Mouse (Mus musculus): Measurements from ENCODE around the gene Phkb.
"Not testable (repeated sequence)": the region's sequence is repeated elsewhere in the genome, so short reads cannot be mapped to it uniquely, and the experiment has no call there.

Phkb gene

DNA sequence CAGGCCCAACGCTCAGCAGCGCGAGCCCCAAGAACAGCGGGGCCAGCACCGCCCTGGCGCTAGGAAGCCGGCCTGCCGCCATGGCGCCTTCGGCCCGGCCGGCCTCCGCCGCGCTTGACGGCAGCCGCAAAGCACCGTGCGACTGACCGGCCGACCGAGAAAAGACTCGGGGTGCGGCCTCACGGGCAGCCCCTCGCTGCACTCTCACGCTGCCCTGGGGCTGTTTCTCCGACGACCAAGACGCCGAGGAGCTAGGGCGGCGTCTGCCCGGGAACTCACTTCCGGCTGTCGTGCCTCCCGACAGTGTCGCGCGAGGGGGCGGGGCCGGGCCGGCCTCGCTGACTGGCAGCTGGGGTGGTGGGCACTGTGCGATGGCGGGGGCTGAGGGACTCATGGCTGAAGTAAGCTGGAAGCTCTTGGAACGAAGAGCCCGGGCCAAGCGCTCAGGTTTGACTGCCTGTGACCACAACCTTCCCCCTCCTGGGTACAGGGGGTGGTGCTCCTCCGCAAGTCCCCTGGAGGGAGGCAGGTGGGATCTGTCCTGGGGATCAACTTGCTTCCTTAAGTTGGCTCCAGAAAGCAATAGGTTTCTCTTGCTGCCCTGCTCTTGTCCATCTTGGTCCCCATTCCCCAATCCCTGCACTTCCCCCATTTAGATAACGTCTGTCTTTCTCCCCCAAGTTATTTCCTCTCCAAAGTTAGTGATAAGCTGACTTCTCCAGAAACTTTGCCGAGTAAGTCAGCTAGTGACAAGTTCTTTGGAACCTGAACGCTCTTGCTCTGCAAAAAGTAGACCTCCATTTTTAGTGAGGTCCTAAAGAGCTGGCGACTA lies at the start of gene Phkb, which contains the start of gene Itfg1:
TSS of gene Phkb (plus strand) at position 303 of the 832 bp plus-strand sequence.
TSS of gene Itfg1 (minus strand) at position 265 of the 832 bp plus-strand sequence.
- peak; percentile 97 for DNase-seq

DNA sequence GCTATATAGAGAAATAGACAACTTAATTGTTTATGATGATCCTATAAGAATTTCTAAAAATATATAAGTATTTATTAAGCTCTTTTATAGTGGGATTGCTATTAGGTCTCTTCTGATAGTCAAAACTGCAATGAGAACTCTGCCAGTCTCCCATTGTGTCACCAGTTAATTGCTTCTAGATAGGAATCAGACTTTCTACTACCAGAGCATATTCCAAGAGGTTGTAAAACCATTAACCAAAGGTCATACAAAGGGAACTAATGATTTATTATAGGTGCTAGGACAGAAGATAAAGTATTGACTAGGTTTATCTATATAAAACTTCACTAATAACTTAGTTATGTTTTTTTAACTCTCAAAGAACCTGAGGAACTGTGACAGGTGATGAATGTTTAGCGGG lies 44.4 kb upstream of the Phkb start:
- not testable (repeated sequence) for DNase-seq

DNA sequence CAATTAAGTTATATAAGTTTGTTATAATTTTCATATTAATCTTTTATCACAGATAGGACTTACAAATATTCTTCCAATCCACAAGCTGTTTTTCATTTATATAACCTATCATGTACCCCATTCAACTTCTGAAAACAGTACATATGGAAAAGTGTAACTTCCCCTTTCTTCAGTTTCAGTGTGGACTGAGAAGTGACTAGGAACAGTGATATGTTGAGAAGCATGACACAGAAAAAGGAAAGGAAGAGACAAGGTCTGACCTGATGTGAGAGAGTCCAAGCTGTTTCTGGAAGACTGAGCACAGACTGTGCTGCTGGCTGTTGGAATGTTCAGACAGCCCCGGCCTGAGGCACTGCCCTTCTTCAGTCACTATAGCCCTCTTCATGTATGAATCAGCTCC lies 40.6 kb upstream of the Phkb start:
- DNase-seq = no peak

DNA sequence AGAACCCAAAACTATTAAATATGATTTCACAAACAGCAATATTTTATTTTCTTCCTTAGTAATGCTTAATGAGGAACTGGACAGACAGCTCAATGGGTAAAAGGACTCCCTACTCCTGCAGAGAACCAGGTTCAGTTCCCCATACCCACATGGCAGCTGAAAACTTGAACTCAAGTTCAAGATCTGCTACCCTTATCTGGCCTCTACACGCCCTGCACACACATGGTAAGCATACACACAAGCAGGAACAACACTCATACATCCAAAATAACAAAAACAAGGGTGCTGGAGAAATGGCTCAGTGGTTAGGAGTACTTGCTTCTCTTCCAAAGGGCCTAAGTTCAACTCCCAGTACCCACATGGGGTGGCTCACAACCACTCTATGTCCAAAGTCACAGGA lies 39.4 kb upstream of the Phkb start:
- DNase-seq = no peak

DNA sequence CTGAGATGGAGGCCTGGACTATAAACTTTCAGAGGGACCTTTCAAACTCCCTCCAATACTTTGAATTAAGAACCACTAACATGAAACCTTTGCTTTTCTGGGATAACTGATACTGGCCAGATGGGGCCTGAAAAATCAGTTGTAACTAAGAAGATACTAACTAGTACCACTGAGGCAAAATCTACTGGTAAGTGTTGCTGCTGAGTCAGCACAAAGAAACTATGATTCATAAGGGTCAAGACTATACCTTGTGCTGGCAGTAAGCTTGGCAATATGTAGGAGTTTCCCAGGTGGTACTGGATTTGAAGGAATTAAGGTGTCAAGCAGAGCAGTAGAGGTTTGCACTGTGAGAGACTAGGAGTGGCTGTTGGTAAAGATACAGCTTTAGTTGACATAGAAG lies 27.1 kb upstream of the Phkb start:
- no peak for DNase-seq

DNA sequence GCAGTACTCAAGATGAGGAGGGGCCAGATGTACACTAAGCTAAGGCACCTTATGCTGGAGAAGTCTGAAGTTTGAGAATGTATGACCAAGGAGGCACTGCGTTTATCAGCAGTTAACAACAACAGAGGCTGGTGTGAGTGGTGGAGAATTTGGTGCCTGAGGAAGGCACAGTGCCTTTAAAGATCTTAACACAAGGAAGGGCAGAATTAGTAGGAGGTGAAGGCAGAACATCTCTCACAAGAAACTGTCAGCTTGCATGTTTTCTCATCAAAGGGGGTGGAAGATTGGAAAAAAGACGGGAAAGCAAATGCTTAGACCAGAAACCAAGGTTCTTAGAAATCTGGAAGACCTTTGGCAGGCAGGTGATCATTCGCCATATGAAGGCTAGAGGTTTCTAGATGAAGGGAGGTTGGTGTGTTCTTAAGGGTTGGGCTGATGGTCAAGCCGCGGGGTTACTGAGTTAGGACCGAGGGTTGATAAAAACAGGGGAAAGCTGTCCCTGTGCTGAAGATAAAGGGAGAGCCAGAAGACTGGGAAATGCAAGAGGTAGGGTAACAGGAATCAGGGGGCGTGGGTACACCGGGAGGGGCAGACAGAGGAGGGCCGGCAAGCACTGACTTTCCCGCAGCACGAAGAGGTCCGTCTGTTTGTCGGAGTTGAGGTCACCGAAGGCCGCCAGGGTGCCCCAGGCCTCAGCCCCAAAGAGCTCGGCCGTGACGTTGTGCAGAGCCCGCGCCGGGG lies 673 bp upstream of the Phkb start:
- no peak for DNase-seq

DNA sequence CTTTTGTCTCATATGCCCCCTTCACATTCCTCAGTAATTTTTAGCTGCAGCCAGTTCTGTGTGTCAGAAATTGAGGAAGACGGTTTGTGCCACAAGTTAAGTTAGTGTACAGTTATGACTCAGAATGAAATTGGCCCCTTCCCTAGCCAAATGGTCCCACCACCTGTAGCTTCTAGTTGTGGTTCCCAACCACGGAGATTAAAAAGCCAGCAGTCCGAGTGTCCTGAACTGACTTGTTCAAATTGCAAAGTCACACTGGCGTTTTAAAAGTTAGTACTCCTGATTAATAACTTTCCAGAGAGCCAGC lies 683 bp downstream of the Phkb start:
- DNase-seq = peak; percentile 20 to 33

DNA sequence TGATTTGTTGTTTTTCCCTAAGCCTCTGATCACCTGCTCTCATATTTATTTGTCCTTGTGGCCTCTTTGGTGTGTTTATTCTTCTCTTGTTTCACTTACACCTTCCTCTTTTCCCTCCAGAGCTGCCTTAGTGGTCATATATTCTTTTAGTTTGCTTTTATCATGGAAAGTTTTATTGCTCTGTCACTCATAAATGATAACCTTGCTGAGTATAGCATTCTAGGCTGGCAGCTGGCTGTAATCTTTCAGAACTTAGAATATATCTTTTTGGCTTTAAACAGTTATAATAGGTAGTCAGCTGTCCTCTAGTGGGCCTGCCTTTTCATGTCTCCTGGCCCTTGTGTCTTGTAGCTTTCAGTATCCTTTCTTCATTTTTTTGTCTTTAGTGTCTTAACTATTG lies 5.1 kb downstream of the Phkb start:
- no peak for DNase-seq

DNA sequence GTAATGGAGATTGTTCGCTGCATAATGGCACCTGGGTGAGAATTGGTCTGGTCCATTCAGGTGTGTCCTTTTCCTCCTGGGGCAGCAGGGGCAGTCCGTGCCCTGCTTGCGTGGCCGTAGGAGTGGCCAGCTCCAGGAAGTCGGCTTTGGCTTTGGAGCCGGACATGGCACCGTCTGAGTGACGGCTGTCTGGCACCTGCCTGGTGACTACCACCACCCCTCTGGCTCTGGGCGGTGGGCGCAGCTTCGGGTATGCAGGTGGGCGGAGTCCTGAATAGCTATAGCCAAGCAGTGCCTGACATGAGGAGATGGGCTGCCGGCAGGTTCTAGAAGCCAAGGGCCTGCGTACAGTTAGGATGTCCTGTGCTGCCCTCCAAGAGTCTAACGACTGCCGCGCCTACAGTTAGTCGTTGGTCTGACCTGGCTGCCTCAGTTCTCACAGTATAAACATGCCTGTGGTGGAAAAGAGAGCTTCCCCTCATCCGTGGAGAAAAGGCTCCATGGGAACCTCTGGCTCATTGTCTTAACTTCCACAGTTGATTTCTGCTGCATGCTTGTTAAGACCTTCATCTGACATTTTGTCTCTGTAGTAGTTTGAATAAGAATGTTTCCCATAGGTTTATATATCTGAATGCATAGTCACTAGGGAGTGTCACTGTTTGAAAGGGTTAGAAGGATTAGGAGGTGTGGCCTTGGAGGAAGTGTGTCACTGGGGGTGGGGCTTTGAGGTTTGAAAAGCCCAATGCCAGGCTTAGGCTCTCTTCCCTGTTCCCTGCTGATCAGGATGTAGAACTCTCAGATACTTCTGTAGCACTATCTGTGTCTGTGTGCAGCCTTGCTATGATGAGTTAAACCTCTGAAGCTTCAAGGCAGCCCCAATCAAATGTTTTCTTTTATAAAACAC lies 13.7 kb downstream of the Phkb start:
- DNase-seq = no peak

DNA sequence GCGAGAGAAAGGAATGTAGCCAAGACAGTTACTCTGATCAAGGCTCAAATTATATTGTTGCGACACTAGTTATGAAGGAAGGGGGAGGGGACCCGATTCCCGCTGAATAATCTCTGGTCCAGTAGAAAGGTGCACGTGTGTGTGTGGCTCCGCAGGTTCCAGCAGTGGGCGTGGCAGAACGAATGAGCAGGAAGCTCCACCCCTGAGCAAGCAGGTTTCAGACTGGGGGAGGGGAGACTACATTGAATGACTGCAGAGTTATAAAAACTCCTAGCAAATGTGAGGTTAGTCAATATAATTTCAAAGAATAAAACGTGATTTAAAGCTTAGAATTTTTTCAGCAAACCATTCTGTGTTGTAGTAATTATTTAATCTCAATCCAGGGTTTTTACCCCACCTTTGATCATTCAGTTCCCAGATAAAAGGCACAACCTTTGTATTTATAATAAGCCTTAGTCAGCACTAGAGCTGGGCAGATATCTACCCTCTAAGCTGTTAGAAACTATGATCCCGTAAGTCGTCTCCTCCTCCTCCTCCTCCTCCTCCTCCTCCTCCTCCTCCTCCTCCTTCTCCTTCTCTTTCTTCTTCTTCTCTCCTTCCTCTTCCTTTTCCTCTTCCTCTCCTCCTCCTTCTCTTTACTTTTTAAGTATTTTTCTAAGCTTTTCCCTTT lies 16.6 kb downstream of the Phkb start:
- not testable (repeated sequence) for DNase-seq

DNA sequence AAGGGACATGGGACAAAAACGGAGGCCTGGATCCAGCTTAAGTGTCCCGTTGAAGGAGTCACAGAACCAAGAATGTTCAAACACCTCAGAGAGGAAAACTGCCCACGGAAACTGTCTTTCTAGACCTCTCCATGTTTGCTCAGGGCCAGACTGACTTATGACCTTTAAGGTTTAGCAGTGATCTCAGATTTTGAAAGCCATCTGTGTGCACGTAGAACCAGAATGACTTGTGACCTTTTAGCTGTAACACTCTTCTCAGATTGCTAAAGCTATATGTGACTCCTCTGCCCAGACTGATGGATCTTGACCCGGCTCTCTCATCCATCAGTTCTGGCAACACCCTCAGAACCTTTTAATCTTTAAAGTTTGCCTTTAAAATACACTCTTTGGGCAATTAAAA lies 19.9 kb downstream of the Phkb start:
- DNase-seq = no peak

DNA sequence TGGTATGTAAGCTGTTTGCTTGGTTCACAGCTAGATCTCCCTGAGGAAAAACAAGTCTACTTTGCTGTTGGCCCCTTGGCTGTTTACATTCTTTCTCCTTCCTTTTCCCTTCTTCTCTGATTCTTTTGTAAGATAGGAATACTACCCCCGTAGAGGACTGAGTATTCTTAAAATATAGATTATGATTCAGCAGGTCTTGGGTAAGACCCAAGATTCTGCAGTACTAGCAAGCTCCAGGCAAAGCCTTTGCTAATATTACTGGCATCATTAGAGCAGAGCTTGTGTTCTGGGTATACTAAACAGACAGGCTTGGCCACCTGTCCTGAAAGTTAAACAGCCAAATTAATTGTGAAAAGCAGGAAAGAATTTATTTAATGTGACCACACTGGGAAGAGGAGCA lies 21.6 kb downstream of the Phkb start:
- no peak for DNase-seq

DNA sequence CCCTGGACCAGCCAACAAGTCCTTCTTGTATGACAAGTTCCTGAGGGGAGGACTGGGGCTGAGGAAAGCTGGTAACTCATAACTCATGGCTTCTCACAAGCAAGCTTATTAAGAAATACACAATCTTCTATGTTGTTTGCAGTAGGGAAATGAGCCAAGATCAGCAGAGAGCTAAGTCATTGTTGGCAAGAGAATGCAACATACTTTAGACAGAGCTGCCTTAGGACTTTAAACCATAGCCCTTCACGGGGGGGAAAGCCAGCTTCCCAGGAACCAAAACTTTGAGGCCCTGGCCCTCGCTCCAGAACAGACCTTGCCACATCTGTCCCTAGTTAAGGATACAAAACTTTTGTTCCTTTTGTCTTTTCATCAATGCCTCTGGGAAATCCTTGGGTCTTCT lies 30.9 kb downstream of the Phkb start:
- DNase-seq = no peak

DNA sequence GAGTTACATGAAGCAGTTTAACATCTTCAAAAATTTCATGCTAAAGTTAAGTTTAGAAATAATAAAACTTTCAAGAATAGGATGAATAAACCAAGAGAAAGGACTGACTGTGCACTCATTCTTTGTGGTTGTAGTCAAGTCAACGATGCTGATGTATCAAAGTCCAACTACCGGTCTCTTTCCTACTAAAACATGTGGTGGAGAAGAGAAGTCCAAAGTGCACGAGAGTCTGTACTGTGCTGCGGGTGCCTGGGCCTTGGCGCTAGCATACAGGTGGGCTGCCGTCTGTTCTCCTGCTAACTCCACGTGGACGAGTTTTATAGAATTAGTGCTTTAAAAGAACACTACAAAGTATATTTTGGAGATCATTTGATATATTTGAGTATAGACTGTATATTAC lies 37.2 kb downstream of the Phkb start:
- no peak for DNase-seq

DNA sequence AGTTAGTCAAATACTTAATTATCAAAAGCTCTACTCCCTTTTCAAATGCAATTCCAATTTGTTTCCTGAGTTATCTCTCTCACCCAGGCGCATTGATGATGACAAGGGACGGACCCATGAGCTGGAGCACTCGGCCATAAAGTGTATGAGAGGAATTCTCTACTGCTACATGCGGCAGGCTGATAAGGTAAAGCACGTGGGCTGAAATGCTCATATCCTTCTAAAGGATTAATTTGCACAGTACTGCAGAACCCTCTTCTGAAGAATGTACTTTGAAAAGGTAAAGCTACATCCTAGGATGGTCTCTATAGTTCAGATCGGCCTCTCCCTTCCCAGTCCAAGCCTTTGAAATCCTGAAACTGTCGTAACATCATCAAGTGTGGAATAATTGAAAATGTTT lies 38.9 kb downstream of the Phkb start:
- DNase-seq = no peak

DNA sequence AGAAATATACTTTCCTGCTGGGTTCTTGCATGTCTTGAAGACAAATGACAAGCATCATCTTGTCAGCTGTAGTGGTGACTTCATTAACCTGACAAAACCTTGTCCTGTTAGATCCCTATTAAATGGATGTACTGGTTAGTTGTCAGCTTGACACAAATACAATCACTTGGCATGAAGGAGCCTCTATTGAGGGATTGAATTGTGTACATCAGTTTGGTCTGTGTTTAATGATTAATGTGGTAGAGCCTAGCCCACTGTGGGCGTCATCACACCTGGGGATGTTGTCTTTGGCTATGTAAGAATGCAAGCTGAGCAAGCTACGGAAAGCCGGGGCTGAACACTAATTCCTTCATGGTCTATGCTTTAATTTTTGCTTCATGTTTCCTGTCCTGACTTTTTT lies 44.1 kb downstream of the Phkb start:
- no peak for DNase-seq

DNA sequence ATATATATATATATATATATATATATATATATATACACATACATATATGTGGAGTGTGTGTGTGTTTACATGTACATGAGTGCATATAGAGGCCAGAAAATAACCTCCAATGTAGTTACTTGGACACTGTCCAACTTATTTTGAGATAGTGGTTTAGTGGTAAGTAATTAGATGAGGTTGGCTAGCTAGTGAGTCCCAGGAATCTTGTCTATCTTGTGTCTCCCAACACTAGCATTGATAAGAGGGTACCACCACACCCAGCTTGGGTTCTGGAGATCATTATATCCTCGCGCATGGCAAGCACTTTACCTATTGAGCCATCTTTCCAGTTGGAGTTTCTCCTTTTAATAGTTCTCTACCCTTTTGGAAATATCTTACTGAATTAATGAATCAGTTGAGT lies 56.9 kb downstream of the Phkb start:
- DNase-seq = no peak

DNA sequence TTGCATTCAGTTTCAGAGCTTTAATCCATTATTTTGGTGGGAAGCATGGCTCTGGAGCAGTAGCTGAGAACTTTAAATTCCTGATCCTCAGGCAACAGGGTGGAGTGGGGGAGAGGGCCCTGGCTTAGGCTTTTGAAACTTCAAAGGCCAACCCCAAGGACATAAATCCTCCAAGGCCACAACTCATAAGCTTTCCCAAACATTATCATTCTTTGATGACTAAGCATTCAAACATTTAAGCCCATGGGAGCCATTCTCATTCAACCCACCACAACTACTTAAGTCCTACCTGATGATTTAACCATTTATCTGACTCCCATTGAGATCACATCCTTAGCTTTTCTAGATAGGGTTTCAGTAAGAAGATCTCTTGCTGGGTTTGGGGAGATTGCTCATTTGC lies 84.2 kb downstream of the Phkb start:
- DNase-seq = no peak

DNA sequence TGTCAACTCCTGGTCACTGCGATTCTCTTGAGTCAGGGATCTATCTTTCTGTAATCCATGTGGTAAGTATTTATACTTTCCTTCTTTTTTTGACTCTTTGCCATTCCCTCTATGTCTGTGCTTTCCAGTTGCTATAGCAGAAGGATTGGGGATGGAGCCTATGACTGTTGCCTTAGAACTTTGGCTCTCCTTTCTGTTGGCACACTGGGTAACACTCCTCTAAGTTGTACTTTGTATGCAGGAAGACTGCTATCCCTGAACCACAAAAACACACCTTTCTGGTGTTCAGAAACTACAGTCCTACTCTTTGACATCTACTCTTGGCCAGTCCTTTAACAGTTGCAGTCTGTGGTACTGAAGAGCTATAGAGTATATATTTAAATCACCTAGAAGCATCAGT lies 84.8 kb downstream of the Phkb start:
- no peak for DNase-seq

DNA sequence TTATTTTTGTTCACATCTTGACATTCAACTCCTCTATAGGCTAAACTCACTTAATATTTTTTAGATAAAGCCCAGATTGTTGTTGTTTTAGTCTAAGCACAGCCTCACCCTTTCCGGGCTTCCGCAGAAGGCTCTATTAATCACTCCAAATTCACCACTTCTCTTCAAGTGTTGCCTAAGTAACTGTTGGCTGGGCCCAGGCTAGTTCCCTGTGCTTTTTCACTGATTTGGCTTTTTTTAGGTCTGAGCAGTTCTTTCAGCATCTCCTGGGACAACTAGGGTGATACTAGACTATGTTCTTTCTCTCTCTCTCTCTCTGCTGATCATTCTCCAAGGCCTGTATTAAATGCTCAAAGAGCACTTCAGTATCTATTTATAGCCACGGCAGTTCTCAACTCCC lies 85.3 kb downstream of the Phkb start:
- no peak for DNase-seq

DNA sequence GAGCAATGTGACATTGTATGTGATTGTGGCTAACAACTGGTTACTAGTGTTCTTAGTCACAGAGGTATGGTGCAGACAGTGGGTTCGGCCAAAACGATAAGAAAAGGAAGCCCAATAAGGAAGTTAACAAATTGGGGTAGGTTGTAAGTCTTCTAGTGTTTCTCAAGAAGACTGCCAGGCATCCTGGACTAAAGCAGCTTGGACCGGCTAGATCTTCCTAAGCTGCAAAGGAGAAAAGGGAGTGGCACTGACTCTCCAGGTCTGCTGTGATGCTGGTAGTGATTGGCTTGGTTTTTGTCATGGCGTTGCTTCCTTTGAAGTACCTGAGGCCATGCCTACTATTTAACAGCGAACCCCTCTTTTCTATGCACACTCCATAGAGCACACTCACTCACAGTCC lies 95.4 kb downstream of the Phkb start:
- DNase-seq = no peak

DNA sequence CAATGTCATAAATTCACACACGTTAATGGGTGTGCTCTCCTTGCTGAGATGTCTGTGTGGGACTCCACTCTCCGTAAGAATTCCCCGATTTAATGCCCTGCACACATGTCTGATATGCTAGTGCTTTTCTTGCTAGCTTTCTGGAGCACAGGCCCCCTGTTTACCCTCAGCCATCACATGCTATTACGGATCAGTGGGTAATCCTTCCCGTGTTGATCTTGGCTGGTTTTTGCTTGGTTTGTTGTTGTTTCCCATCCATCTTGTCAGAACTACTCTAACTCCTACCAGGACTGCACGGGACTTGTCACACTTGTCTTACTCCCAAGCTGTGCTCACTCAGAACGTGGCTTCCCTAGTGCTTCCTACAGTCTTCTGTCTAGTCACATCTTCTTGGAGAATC lies 96.6 kb downstream of the Phkb start:
- DNase-seq = no peak

DNA sequence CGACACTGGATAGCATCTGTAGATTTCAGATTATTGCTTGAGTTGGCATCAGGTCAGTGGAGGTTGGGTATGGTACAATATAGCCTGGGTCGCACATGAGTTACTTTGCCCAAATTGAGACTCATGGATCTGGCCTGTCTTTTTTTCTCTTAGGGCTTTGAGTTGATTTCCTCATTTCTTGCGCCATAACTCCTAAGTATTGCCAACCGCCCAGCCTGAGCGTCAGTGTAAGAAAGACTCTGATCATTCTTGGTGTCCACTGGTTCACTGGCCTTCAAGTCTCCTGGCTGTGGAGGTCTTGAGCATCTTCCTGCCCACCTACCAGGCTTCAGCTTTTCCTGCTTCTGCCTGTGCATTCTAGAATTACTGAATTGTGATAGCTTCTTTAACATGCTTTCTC lies 104.1 kb downstream of the Phkb start:
- no peak for DNase-seq
